Mouse (Mus musculus) lung, postnatal 36 days (tissue): ENCODE measurements around the gene Magi2.
"Not testable (repeated sequence)": the region's sequence is repeated elsewhere in the genome, so short reads cannot be mapped to it uniquely, and the experiment has no call there.

ENCODE experiments used
- DNase-seq: peaks from one replicate; pipeline ENCODE4 v3.0.0; 2022; ENCODE audit warnings: mixed read lengths

The Magi2 gene

GRCm38 (mm10) chr5:20257419-20257818, 1030.6 kb downstream of the Magi2 start:
- DNase-seq, result no peak

- no peak for DNase-seq
Observed at GRCm38 (mm10) chr5:20259719-20260118, 1032.9 kb downstream of the Magi2 start.

GRCm38 (mm10) chr5:20272680-20273079, 1045.8 kb downstream of the Magi2 start:
- DNase-seq, result not testable (repeated sequence)

- no peak for DNase-seq
Observed at GRCm38 (mm10) chr5:20275632-20276031, 1048.8 kb downstream of the Magi2 start.

GRCm38 (mm10) chr5:20285080-20285840, 1058.4 kb downstream of the Magi2 start:
- DNase-seq, result no peak

GRCm38 (mm10) chr5:20294521-20294920, 1067.7 kb downstream of the Magi2 start:
- DNase-seq, result no peak

GRCm38 (mm10) chr5:20299816-20300215, 1073.0 kb downstream of the Magi2 start:
- DNase-seq, result no peak

GRCm38 (mm10) chr5:20303056-20303965, 1076.5 kb downstream of the Magi2 start:
- no peak for DNase-seq

GRCm38 (mm10) chr5:20320970-20321369, 1094.1 kb downstream of the Magi2 start:
- DNase-seq, result no peak

GRCm38 (mm10) chr5:20325290-20325689, 1098.5 kb downstream of the Magi2 start:
- DNase-seq, result no peak

- no peak for DNase-seq
Observed at GRCm38 (mm10) chr5:20328901-20329300, 1102.1 kb downstream of the Magi2 start.

GRCm38 (mm10) chr5:20330025-20330424, 1103.2 kb downstream of the Magi2 start:
- DNase-seq, result no peak

- no peak for DNase-seq
Observed at GRCm38 (mm10) chr5:20332574-20332973, 1105.7 kb downstream of the Magi2 start.

GRCm38 (mm10) chr5:20334549-20334948, 1107.7 kb downstream of the Magi2 start:
- peak; percentile 17 for DNase-seq

GRCm38 (mm10) chr5:20352941-20353340, 1126.1 kb downstream of the Magi2 start:
- no peak for DNase-seq

- no peak for DNase-seq
Observed at GRCm38 (mm10) chr5:20358437-20358836, 1131.6 kb downstream of the Magi2 start.

GRCm38 (mm10) chr5:20359021-20359420, 1132.2 kb downstream of the Magi2 start:
- no peak for DNase-seq

GRCm38 (mm10) chr5:20362154-20362553, 1135.3 kb downstream of the Magi2 start:
- DNase-seq, result no peak

- DNase-seq, result no peak
Observed at GRCm38 (mm10) chr5:20363216-20363615, 1136.4 kb downstream of the Magi2 start.

- no peak for DNase-seq
Observed at GRCm38 (mm10) chr5:20373586-20373985, 1146.8 kb downstream of the Magi2 start.

- DNase-seq, result no peak
Observed at GRCm38 (mm10) chr5:20378071-20378800, 1151.4 kb downstream of the Magi2 start.

GRCm38 (mm10) chr5:20404533-20404932, 1177.7 kb downstream of the Magi2 start:
- DNase-seq, result no peak

GRCm38 (mm10) chr5:20406626-20407025, 1179.8 kb downstream of the Magi2 start:
- DNase-seq, result no peak
